Mouse (Mus musculus): ENCODE measurements around the gene Rabl3. TPM values are rescaled to one million over a fixed set of nuclear protein-coding genes. Genes with fewer than 3 reads are reported as not detected.

The Rabl3 gene
- polyA plus RNA-seq, 1 experiment, result 2.7 TPM

- H3K27me3 ChIP-seq (ENCODE audit: control insufficient read depth, insufficient read depth, low read length), result no peaks in the 10 kb centered on the region
- no peak overlapping the region for H3K27ac ChIP-seq (ENCODE audit: control insufficient read depth, insufficient read depth, low read length)
- H3K4me3 ChIP-seq (ENCODE audit: control insufficient read depth, insufficient read depth, low read length), result no peak overlapping the region
- no peak for TF ChIP-seq CTCF (IDR thresholded peaks at IDR 0.05; ENCODE audit: borderline replicate concordance, control insufficient read depth, extremely low read depth, insufficient read depth, low read length, poor library complexity)
- TF ChIP-seq POLR2A (IDR thresholded peaks at IDR 0.05; ENCODE audit: control insufficient read depth, extremely low read depth, insufficient read depth, low read length, poor library complexity), result no peak
- H3K4me1 ChIP-seq (replicated peaks; ENCODE audit: control insufficient read depth, insufficient read depth, low read length), result no peaks in the 10 kb centered on the region
- H3K36me3 ChIP-seq (ENCODE audit: control insufficient read depth, insufficient read depth, low read length), result peaks cover 7% of the 10 kb centered on the region
- WGBS, result 94% methylated on average over 8 of the region's 8 CpGs
- no peak for DNase-seq
These were observed 25.0 kb upstream of the Rabl3 start for GRCm38 (mm10) chr16:37514644-37515043.

GRCm38 (mm10) chr16:37516376-37516993, 23.2 kb upstream of the Rabl3 start:
- H3K4me1 ChIP-seq (replicated peaks; ENCODE audit: control insufficient read depth, insufficient read depth, low read length), result no peaks in the 10 kb centered on the region
- H3K36me3 ChIP-seq (ENCODE audit: control insufficient read depth, insufficient read depth, low read length), result peaks cover 2% of the 10 kb centered on the region
- no peak overlapping the region for H3K27ac ChIP-seq (ENCODE audit: control insufficient read depth, insufficient read depth, low read length)
- DNase-seq, result no peak
- 92% methylated on average over 6 of the region's 6 CpGs for WGBS
- no peak for TF ChIP-seq CTCF (IDR thresholded peaks at IDR 0.05; ENCODE audit: borderline replicate concordance, control insufficient read depth, extremely low read depth, insufficient read depth, low read length, poor library complexity)
- no peak for TF ChIP-seq POLR2A (IDR thresholded peaks at IDR 0.05; ENCODE audit: control insufficient read depth, extremely low read depth, insufficient read depth, low read length, poor library complexity)
- no peaks in the 10 kb centered on the region for H3K27me3 ChIP-seq (ENCODE audit: control insufficient read depth, insufficient read depth, low read length)
- no peak overlapping the region for H3K4me3 ChIP-seq (ENCODE audit: control insufficient read depth, insufficient read depth, low read length)

- Histone ChIP-seq H3K4me1 (replicated peaks; ENCODE audit: control insufficient read depth, insufficient read depth, low read length) (no peaks in the 10 kb centered on the region), H3K27ac (ENCODE audit: control insufficient read depth, insufficient read depth, low read length) (no peak overlapping the region), H3K36me3 (ENCODE audit: control insufficient read depth, insufficient read depth, low read length) (peaks cover 6% of the 10 kb centered on the region), H3K27me3 (ENCODE audit: control insufficient read depth, insufficient read depth, low read length) (no peaks in the 10 kb centered on the region), H3K4me3 (ENCODE audit: control insufficient read depth, insufficient read depth, low read length) (no peak overlapping the region)
- TF ChIP-seq POLR2A (IDR thresholded peaks at IDR 0.05; ENCODE audit: control insufficient read depth, extremely low read depth, insufficient read depth, low read length, poor library complexity) (no peak), CTCF (IDR thresholded peaks at IDR 0.05; ENCODE audit: borderline replicate concordance, control insufficient read depth, extremely low read depth, insufficient read depth, low read length, poor library complexity) (no peak)
- 98% methylated on average over 4 of the region's 4 CpGs for WGBS
- DNase-seq, result no peak
These were observed 22.0 kb upstream of the Rabl3 start for GRCm38 (mm10) chr16:37517596-37518211.

- peaks cover 6% of the 10 kb centered on the region for H3K36me3 ChIP-seq (ENCODE audit: control insufficient read depth, insufficient read depth, low read length)
- whole genome bisulfite sequencing, result 91% methylated on average over 2 of the region's 2 CpGs
- DNase-seq, result no peak
- no peak overlapping the region for H3K4me3 ChIP-seq (ENCODE audit: control insufficient read depth, insufficient read depth, low read length)
- no peak overlapping the region for H3K27ac ChIP-seq (ENCODE audit: control insufficient read depth, insufficient read depth, low read length)
- H3K27me3 ChIP-seq (ENCODE audit: control insufficient read depth, insufficient read depth, low read length), result no peaks in the 10 kb centered on the region
- TF ChIP-seq POLR2A (IDR thresholded peaks at IDR 0.05; ENCODE audit: control insufficient read depth, extremely low read depth, insufficient read depth, low read length, poor library complexity), result no peak
- no peak for TF ChIP-seq CTCF (IDR thresholded peaks at IDR 0.05; ENCODE audit: borderline replicate concordance, control insufficient read depth, extremely low read depth, insufficient read depth, low read length, poor library complexity)
- no peaks in the 10 kb centered on the region for H3K4me1 ChIP-seq (replicated peaks; ENCODE audit: control insufficient read depth, insufficient read depth, low read length)
These were observed 21.0 kb upstream of the Rabl3 start for GRCm38 (mm10) chr16:37518662-37519061.

- WGBS, result 100% methylated on average over 1 of the region's 1 CpGs
- H3K4me1 ChIP-seq (replicated peaks; ENCODE audit: control insufficient read depth, insufficient read depth, low read length), result no peaks in the 10 kb centered on the region
- H3K27ac ChIP-seq (ENCODE audit: control insufficient read depth, insufficient read depth, low read length), result no peak overlapping the region
- no peak for DNase-seq
- no peak for TF ChIP-seq CTCF (IDR thresholded peaks at IDR 0.05; ENCODE audit: borderline replicate concordance, control insufficient read depth, extremely low read depth, insufficient read depth, low read length, poor library complexity)
- TF ChIP-seq POLR2A (IDR thresholded peaks at IDR 0.05; ENCODE audit: control insufficient read depth, extremely low read depth, insufficient read depth, low read length, poor library complexity), result no peak
- no peaks in the 10 kb centered on the region for H3K27me3 ChIP-seq (ENCODE audit: control insufficient read depth, insufficient read depth, low read length)
- no peak overlapping the region for H3K4me3 ChIP-seq (ENCODE audit: control insufficient read depth, insufficient read depth, low read length)
- peaks cover 6% of the 10 kb centered on the region for H3K36me3 ChIP-seq (ENCODE audit: control insufficient read depth, insufficient read depth, low read length)
These were observed 20.0 kb upstream of the Rabl3 start for GRCm38 (mm10) chr16:37519721-37520120.

- H3K4me3 ChIP-seq (ENCODE audit: control insufficient read depth, insufficient read depth, low read length), result no peak overlapping the region
- WGBS, result 99% methylated on average over 2 of the region's 2 CpGs
- no peaks in the 10 kb centered on the region for H3K27me3 ChIP-seq (ENCODE audit: control insufficient read depth, insufficient read depth, low read length)
- no peaks in the 10 kb centered on the region for H3K4me1 ChIP-seq (replicated peaks; ENCODE audit: control insufficient read depth, insufficient read depth, low read length)
- TF ChIP-seq CTCF (IDR thresholded peaks at IDR 0.05; ENCODE audit: borderline replicate concordance, control insufficient read depth, extremely low read depth, insufficient read depth, low read length, poor library complexity) (no peak), POLR2A (IDR thresholded peaks at IDR 0.05; ENCODE audit: control insufficient read depth, extremely low read depth, insufficient read depth, low read length, poor library complexity) (no peak)
- no peak overlapping the region for H3K27ac ChIP-seq (ENCODE audit: control insufficient read depth, insufficient read depth, low read length)
- DNase-seq, result no peak
- H3K36me3 ChIP-seq (ENCODE audit: control insufficient read depth, insufficient read depth, low read length), result peaks cover 6% of the 10 kb centered on the region
These were observed 19.3 kb upstream of the Rabl3 start for GRCm38 (mm10) chr16:37520190-37521040.

Data from thymus, adult 2 months (tissue).